Mouse (Mus musculus) left cerebral cortex, postnatal 10 days (tissue): ENCODE measurements around the gene Hyal2. TPM values are rescaled to one million over a fixed set of nuclear protein-coding genes. Genes with fewer than 3 reads are reported as not detected.

Experiments
- DNase-seq, 2 experiments: peaks; one replicate each; pipeline ENCODE4 v3.0.0; 2021 to 2022; ENCODE audit warnings: low spot score in 2 of 2, mixed read lengths in 1 of 2; ENCODE audit errors: extremely low spot score in 1 of 2
- intact Hi-C: fragments of 180-260 bp; cut with DNase I; formaldehyde crosslinking; loops from one replicate; pipeline ENCODE4 v1.15.1; 2025
- total RNA-seq, 2 experiments: library from RNA; stranded (reverse); gene quantifications; 2 replicates each; pipeline ENCODE4 v1.2.3; 2021

Gene Hyal2
- total RNA-seq, 2 experiments from 2014 or later, result 13.2 to 20.1 TPM

DNA sequence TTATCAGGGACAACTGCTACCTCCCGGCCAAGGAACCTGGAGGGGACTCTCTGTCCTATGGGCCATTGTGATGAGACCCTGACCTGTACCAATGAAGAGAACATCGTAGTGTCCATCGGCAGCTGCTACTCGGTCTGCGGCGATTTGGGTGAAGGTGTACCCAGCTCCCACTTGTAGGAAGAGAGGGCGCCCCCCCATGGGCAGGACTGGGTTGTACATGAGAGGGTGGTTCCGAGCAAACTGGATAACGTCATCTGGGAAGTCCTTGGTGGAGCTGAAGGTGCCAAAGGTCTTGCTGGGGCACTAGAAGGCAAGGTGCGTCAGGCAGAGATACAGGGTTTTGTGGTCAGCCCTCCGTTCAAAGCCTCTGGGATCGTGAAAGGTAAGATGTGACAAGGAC, 33.0 kb downstream of the Hyal2 start:
- intact Hi-C loops, result loop anchor here (1.0 to 5.0 kb wide), 2 partner anchors 44 to 77 kb away; partner anchors contain the start of gene Gnat1
- DNase-seq, result no peak

DNA sequence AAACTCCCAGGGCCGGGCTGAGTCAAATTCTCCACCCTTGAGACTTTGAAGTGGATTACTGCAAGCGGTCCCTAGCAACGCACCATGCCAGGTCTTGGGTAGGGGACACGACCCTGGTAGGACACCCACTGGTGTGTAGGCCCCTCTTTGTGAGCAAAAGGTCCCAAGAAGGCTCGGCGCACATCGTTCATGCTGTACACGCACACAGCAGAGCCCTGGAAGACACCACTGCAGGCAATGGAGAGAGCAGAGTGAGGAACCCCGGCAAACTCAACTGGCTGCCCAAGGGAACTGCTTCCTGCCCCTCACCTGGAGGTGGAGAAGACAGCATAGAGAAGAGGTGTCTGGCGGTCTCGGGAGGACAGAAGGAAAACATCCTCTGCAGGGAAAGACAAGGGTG, 33.5 kb downstream of the Hyal2 start:
- intact Hi-C loops, result loop anchor here (1.0 to 5.0 kb wide), 2 partner anchors 43 to 76 kb away; partner anchors contain the start of gene Gnat1
- DNase-seq, result no peak

DNA sequence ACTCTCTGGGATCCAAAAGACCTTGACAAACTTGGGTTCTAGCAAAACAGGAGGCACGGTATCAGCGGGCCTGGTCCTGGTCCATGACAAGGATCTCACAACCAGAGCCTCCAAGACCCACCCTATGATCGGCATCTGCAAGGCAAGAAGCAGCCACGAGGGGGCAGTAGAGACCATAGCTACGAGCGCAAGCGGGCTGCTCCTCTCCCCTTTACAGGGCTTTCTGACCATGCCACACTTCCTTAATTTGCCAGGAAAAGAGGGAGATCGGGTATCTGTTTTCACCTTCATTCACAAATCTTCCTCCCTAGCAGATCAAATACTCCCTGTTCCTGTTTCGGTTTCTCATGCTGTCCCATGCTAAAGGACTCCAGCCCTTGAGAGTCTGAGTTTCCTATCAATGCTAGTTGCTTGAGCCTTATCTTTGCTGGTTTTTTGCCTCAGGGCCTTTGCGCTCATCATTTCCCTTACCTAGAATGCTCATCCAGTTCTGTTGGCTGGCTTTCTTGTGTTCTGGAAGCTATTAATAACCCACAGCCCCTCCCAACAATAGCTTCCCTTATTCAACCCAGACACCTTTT, 34.4 kb downstream of the Hyal2 start:
- intact Hi-C loops, result loop anchor here (5.0 kb wide), 1 partner anchor 75 kb away; the partner anchor contains the start of gene Gnat1
- DNase-seq, result peak; percentile 84 to 91

DNA sequence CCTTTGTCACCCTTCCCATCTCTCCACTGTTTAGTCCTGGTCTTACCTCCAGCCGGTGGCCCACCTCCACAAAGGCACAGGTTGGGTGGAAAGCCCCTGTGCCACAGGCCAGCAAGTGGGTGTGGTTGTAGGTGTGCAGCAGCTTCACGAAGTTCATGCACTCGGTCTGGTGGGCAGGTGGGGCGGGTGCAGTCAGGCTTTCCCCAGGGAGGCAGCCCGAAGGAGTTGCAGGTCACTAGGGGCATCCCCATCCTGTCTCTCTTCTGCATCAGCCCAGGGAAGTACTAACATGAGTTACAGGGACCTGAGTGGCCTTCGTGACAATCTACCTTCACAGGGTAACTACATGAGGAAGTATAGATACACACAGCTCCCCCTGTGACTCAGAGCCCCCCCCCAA, 35.5 kb downstream of the Hyal2 start:
- no peak for DNase-seq
- intact Hi-C loops, result loop anchor here (5.0 kb wide), 1 partner anchor 74 kb away; the partner anchor contains the start of gene Gnat1

DNA sequence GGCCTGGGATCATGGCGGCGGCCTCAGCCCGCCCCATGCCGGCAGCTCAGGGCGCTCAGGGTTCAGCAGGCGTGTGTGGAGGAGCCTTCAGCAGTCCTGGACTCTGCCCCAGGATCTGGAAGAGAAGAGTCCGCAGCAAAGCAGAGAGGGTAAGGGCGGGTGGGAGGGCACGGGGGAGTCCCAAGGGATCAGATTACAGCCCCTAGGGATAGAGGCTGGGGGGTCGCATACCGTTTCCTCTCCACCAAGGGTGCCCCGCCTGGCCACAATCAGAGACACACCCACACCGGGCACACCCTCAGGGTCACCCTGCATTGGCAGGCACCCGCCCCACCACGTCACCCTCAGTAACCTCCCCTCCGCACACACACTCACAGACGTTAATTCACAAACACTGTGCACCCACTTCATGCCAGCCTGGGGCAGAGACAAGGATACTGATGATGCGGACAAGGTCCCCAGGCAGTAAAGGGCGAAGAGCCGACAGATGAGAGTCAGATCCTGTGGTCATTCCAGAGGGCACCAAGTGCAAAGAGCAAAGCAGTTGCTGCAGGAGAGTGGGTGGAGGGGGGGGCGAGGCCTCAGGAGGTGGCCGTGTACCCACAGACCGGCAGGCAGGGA, 37.4 kb downstream of the Hyal2 start:
- DNase-seq, result no peak
- intact Hi-C loops, result no loop called here

DNA sequence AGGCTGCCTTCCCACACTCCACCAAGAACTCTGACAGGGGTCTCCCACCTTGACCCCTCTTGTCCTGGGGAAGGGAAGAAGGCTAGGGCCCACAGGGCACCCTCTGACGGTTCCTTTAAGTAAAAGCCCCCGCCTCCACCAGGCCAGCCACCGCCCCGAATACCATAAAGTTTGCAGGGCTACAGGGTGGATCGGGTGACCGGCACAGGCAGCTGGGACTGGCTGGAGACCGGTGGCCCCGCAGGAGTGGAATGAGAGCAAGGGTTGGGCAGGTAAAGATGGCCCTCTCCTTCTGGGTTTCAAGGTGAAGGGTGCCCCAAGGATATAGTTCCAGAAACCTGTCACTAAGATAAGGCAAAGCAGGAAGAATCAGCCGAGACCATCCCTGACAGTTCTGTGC, 38.8 kb downstream of the Hyal2 start:
- intact Hi-C loops, result no loop called here

DNA sequence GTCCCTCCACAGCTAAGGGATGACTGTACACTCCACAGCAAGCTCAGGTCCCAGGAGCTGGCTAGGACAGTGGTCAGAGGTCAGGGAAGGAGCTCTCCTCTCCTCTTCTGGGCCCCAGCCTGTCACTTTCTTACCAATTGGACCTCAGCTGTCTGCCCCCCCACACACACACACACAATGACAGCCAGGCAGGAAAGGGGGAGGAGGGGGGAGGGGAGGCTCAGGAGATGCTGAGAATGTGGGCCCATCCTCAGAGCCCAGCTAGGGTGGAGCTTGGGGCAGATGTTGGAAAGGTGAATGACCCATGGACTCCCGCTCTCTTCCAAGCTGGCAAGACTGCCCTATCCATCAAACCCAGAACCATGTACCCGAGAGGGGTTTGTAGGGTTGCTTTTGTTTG, 39.3 kb downstream of the Hyal2 start:
- DNase-seq, result no peak
- intact Hi-C loops, result no loop called here

More for the DNA sequence above, 38.8 kb downstream of the Hyal2 start:
- DNase-seq, result peak in 1 of 2 experiments; percentile 35

DNA sequence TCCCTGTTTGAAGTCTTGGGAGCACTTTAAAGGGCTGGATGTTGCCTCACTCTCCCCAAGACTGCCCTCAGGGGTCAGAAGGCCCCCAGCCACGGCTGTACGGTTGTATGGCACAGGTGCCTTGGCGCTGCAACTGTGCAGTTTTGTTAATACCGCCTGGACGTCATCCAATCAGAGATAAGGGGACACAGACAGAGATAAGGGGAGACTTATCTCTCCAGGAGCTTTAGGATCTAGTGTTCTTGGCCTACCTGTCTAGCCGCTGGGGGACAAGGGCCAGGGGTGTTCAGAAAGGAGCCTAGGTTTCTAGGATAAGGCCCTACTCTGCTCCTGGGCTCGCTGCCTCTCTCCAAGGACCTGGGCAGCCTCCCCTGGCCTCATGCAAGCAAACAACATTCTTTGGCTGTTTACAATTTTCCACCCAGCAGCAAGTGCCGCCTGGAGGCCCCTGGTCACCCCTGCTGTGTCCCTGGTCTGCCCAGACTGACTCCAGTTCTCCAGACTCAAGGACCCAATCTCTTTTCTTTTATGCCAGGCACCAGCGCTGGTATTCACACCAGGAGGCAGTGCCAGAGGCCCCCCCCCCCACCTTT, 40.0 kb downstream of the Hyal2 start:
- intact Hi-C loops, result no loop called here
- DNase-seq, result no peak

DNA sequence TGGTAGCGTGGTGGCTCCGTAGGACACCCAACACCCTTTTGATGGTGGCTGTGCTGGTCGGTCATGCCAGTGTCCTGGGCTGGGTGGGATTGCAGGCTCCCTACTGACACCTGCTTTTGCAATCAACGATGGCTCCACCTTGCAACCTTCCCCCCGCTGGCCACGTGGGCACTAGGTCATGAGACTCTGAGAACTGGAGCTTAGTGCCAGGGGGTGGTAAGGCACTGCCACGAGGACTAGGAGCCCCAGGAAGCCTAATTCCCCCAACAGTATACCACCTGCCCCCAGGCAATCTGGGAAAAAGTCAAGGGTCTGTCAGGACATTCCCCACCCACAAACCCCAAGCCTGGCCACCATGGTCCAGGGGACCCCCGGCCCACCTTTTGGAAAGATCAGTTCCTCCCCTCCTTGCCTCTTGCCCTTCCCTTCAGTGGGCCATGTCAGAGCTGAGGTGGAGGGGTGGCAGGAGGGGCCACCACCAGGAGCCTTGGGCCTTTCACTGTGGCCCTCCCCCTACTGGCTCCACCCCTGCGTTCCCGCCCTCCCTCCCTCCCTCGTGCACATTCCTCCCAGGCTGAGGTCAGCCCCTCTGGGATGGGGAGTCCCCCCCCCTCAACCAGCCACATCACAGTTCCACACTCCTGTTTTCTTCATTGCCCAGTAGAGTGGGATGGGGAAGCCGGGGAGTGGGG, 41.1 kb downstream of the Hyal2 start, which contains the start of gene Sema3b:
Sema3b (minus strand) TSS at position 489 of the 692 bp plus-strand sequence.
- no peak for DNase-seq
- intact Hi-C loops, result no loop called here

DNA sequence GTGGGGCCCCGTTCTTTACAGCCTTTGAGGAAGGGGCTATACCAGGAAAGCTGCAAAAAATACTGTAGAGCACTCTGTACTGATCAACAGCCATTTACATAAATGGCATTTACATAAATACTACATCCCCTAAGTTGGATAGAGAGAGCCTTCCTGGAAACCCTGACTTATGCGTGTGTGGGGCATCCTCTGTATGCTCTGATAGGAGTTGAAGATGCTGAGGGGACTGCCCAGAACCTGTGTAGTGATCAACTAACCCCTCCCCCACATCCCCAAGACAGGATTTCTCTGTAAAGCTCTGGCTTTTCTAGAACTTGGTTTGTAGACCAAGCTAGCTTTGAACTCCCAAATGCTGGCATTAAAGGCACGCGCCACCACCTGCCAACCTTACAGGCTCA, 41.7 kb downstream of the Hyal2 start:
- no peak for DNase-seq
- intact Hi-C loops, result no loop called here

DNA sequence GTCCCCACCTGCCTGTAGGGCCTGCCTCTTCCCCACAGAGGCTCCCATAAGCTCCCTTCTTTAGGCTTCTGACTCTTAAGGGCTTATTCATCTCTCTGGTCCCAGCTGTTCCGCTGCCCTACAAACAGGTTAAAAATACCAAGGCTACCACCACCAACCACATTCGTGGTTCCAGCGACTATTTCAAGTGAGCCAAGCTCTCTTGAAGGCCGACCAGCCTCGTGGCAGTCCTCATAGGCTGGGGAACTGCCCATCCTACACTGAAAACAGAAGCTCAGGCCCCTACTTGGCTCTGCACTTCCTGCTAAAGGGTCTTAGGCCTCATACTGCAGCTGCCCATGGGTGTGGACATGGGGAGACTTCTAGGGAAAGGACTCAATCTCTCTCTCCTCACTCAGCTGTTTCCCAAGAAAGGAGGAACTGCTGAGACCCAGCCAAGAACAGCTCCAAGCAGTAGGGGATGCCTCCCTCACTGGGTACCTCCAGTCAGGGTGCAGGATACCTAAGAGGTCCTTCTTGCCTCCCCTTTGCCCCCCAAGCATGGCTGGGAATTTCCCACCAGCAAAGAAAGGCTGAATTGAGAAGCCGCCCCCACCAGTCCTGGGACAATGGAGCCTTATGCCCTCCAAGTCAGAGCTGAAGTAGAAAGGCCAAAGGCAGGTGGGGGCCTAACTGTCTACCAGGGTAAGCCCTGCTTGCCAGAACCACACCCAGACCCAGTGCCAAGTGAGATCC, 43.9 kb downstream of the Hyal2 start:
- no peak for DNase-seq
- intact Hi-C loops, result no loop called here

DNA sequence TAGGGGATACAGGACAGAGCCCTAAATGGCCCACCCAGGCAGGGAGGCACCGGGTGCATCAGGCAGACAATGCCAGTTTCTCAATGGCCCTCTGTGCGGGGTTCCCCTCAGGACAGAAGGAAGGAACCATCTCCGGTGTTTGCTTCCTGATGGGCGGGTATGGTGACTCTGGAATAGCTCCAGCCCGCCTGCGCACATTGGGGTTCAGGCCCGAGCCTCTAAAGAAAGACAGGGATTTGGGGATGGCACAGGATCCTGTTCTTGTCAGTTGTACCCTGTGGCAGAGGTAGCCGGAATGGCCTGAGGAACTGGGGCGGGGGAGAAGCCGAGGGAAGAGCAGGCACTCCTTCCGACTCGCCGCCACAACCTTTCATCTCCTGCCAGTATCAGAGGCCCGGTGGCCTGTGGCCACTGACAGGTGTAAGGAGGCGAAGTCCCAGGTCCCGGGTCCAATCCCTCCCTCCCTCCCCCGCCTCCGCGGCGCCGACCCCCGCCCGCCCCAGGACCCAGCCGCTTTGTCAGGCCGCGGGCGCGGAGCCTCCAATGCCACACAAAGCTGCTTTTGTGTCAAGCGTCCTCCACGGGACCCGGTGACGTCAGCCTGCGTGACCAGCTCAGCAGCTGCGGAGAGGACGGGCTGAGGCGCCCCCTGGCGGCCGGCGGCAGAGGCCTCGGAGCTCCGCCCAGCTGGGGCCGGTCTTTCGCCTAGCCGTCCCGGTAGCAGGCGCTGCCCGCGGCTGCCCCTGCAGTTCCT, 44.6 kb downstream of the Hyal2 start:
- DNase-seq, result peak; percentile 97 to 99
- intact Hi-C loops, result no loop called here

DNA sequence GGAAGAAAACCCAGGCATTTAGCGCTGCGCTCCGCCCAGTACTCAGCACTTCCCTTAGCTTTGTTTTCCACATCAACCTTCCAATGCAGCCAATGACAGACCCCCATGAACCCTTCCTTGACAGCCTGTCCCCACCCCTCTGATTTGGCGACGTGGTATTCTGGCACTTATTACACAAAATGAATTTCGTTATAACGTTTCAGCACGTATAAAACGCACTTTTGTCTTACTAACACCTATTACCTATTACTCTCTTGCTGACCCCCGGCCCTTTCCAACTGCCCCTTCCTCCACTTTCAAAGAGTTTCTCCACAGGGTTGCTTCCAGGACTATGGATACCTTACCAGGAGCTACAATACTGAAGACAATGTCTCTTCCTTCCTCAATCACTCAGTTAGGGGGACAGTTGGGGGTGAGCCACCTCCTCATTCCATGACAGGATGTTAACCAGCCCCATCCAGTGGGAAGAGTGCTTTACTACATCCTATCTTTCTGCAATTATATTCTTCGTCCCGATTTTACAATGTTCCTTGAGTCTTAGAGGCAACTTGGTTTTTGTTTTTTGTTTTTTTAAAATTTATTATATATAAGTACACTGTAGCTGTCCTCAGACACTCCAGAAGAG, 45.3 kb downstream of the Hyal2 start:
- intact Hi-C loops, result no loop called here
- DNase-seq, result no peak

DNA sequence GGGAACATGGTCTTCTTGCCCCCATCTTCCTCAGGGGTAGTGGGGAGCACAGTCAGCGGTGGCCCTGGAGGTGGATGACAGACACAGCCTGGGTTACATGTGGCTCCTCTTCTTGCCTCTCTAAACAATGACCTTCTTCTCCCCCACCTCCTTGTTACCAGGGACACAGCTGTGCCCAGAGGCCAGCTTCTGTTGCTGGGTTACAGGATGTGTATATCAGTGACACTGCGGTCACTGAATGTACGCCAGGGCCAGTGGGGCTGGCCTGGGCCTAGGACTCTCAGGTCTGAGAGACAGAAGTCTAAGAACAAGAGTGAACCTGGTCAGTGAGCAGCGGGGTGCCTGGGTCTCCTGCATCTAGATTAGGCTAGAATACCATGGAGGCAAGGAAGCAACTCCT, 47.3 kb downstream of the Hyal2 start:
- intact Hi-C loops, result no loop called here
- no peak for DNase-seq

DNA sequence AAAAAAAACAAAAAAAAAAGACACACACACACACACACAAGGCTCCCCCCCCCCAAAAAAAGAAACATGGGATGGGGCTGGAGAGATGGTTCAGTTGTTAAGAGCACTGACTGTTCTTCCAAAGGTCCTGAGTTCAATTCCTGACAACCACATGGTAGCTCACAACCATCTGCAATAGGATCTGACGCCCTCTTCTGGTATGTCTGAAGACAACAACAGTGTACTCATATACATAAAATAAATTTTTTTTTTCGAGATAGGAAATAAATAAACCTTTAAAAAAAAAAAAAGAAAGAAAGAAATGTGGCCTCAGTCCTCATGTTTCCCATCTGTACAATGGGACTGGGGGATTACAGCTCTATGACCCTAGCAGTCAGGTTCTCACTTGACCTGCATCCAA, 49.7 kb downstream of the Hyal2 start:
- intact Hi-C loops, result no loop called here
- DNase-seq, result no peak

DNA sequence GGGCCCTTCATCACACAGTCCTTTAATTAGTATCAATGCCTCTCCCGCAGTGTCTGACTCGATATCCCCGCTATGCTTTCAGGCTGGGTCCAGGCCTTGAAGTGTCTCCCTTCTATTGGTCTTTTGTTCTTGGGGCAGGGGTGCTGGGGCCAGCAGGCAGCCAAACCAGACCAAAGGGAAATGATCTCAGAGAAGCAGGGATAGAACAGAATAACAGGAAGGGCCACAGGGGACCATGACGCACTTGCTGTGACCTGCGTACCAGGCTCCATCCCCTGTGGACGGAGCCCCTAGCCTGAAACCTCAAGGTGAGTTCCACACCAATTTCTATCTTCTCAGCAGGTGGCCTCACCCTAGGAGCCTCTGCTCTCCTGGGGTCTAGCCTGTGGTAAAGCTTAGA, 50.4 kb downstream of the Hyal2 start:
- DNase-seq, result no peak
- intact Hi-C loops, result no loop called here

DNA sequence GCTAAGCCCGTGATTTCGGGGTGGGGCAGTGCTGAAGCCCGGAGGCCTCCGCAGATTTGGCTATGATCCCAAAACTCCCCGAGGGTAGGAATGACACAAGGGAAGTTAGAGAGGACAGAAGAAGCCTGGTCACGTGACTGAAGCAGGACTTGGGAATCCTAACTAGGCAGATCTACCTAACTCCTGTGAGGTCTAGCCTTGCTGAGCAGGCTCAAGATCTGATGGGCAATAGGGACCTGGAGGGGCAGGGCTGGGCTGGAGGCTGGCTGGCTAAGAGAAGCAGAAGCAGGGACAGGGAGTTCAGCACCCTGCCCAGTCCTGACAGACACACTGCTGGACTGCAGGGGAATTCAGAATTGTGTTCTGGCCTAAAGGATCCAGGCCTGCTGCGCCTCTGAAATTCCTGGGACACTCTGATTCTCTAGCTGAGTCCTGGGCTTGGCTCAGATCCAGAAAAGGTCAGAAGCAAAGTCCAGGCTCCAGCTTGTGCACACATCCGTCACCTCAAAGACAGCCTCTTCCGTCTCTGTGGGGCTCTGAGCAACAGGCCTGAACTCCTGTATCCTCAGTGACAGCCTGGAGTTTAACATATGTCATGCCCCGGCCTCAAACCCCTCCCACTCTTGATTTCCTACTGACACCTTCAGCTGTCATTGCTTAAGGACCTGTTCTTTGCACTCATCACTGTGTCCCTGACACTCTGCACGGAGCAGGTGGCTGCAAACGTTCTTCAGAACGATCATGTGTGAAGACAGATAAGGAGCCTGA, 51.2 kb downstream of the Hyal2 start:
- intact Hi-C loops, result no loop called here
- DNase-seq, result peak in 1 of 2 experiments; percentile 81
